Comparison of ENCODE assay signal across 14 mouse cellular contexts in genomic region chr16:90522575-90522974, GRCm38 (mm10).
DNase-seq lines count a peak whose midpoint lies in the region; ATAC-seq lines count a peak whose summit lies in the region.
"Had no signal": no experiment of that assay in that cellular context is flagged by ENCODE, and none has a peak within 500 bp of the region (broad histone marks: within the 10 kb centered on the region; RNA-seq: fewer than 3 reads in every experiment).

No protein-coding gene starts in this region.

- H3K27ac ChIP-seq in neural tube, embryonic 15.5 days (replicated peaks), result no peak overlapping the region
- 0 out of 2 replicates have a peak overlapping the region, but pooled peaks have one; percentile 13 for H3K27ac ChIP-seq in forebrain, embryonic 11.5 days (ENCODE audit: low read depth, low read length)
- H3K27ac ChIP-seq in hindbrain, embryonic 15.5 days (replicated peaks), result peak overlapping the region; percentile 40; the same call in 1 of the 2 replicates
- 0 out of 2 replicates have a peak overlapping the region, but pooled peaks have one; percentile 14 for H3K27ac ChIP-seq in neural tube, embryonic 11.5 days (ENCODE audit: low read depth, low read length)
- H3K27ac ChIP-seq: limb, embryonic 15.5 days; stomach, postnatal 0 days had no signal

- H3K36me3 ChIP-seq in neural tube, embryonic 15.5 days, result no peaks in the 10 kb centered on the region
- no peaks in the 10 kb centered on the region for H3K36me3 ChIP-seq in forebrain, embryonic 11.5 days (ENCODE audit: control insufficient read depth, insufficient read depth, low read length)
- no peaks in the 10 kb centered on the region for H3K36me3 ChIP-seq in hindbrain, embryonic 15.5 days
- H3K36me3 ChIP-seq in neural tube, embryonic 11.5 days (ENCODE audit: control insufficient read depth, insufficient read depth, low read length), result no peaks in the 10 kb centered on the region
- H3K36me3 ChIP-seq: limb, embryonic 15.5 days had no signal

- H3K4me1 ChIP-seq in neural tube, embryonic 15.5 days, result peaks cover 30% of the 10 kb centered on the region
- peaks cover 7% of the 10 kb centered on the region for H3K4me1 ChIP-seq in forebrain, embryonic 11.5 days (replicated peaks; ENCODE audit: control insufficient read depth, insufficient read depth, low read length)
- peaks cover 30% of the 10 kb centered on the region for H3K4me1 ChIP-seq in hindbrain, embryonic 15.5 days (replicated peaks)
- H3K4me1 ChIP-seq in neural tube, embryonic 11.5 days (ENCODE audit: control insufficient read depth, insufficient read depth, low read length), result peaks cover 15% of the 10 kb centered on the region; the same call in 1 of the 2 replicates

- whole genome bisulfite sequencing in neural tube, embryonic 15.5 days, result 43% methylated on average over 1 of the region's 1 CpGs
- 42% methylated on average over 1 of the region's 1 CpGs for WGBS in forebrain, embryonic 11.5 days
- 24% methylated on average over 1 of the region's 1 CpGs for WGBS in hindbrain, embryonic 15.5 days
- 47% methylated on average over 1 of the region's 1 CpGs for WGBS in neural tube, embryonic 11.5 days

- H3K9me3 ChIP-seq in neural tube, embryonic 15.5 days (replicated peaks), result no peaks in the 10 kb centered on the region
- no peaks in the 10 kb centered on the region for H3K9me3 ChIP-seq in forebrain, embryonic 11.5 days (ENCODE audit: control insufficient read depth, low read length)
- no peaks in the 10 kb centered on the region for H3K9me3 ChIP-seq in hindbrain, embryonic 15.5 days
- H3K9me3 ChIP-seq in neural tube, embryonic 11.5 days (ENCODE audit: control insufficient read depth, low read length), result no peaks in the 10 kb centered on the region
- H3K9me3 ChIP-seq: limb, embryonic 15.5 days had no signal

- no peaks in the 10 kb centered on the region for H3K27me3 ChIP-seq in neural tube, embryonic 15.5 days (replicated peaks)
- H3K27me3 ChIP-seq in forebrain, embryonic 11.5 days (ENCODE audit: control insufficient read depth, insufficient read depth, low read length), result no peaks in the 10 kb centered on the region
- H3K27me3 ChIP-seq in hindbrain, embryonic 15.5 days, result no peaks in the 10 kb centered on the region
- H3K27me3 ChIP-seq in neural tube, embryonic 11.5 days (ENCODE audit: control insufficient read depth, insufficient read depth, low read length), result no peaks in the 10 kb centered on the region
- H3K27me3 ChIP-seq: limb, embryonic 15.5 days had no signal

- no peak for ATAC-seq in neural tube, embryonic 15.5 days (ENCODE audit: low FRiP score)
- peak; percentile 2; the same call in 1 of the 2 replicates for ATAC-seq in forebrain, embryonic 11.5 days (replicated peaks; ENCODE audit: low FRiP score)
- ATAC-seq in hindbrain, embryonic 15.5 days (ENCODE audit: low FRiP score, low read depth), result no peak
- ATAC-seq in neural tube, embryonic 11.5 days (ENCODE audit: insufficient read depth, low FRiP score, low TSS enrichment), result no peak

- H3K9ac ChIP-seq in neural tube, embryonic 15.5 days (replicated peaks), result no peak overlapping the region
- no peak overlapping the region for H3K9ac ChIP-seq in forebrain, embryonic 11.5 days (ENCODE audit: low read length)
- no peak overlapping the region for H3K9ac ChIP-seq in hindbrain, embryonic 15.5 days
- no peak overlapping the region for H3K9ac ChIP-seq in neural tube, embryonic 11.5 days (ENCODE audit: low read length)
- H3K9ac ChIP-seq: limb, embryonic 15.5 days had no signal

- peak; percentile 37 for DNase-seq in neural tube, embryonic 10.5 days (ENCODE audit: extremely low spot score, low spot score)
- DNase-seq in forebrain, embryonic 11.5 days (ENCODE audit: low spot score), result no peak
- peak; percentile 33 for DNase-seq in neural tube, embryonic 11.5 days (ENCODE audit: low spot score)
- no peak for DNase-seq in lung, postnatal 4 days
- DNase-seq in frontal cortex, postnatal 10 days (ENCODE audit: low spot score in 2 of 2), result no peak
- DNase-seq: adrenal gland, postnatal 36 days; heart, postnatal 4 days; kidney, postnatal 25 days; lung, adult 2 months had no signal

- H3K4me3 ChIP-seq in neural tube, embryonic 15.5 days (replicated peaks), result no peak overlapping the region
- H3K4me3 ChIP-seq in forebrain, embryonic 11.5 days (ENCODE audit: low read depth, low read length), result no peak overlapping the region
- no peak overlapping the region for H3K4me3 ChIP-seq in hindbrain, embryonic 15.5 days
- H3K4me3 ChIP-seq in neural tube, embryonic 11.5 days (ENCODE audit: low read depth, low read length), result no peak overlapping the region
- H3K4me3 ChIP-seq: erythroblast, embryonic 14.5 days; limb, embryonic 15.5 days had no signal

- no peak overlapping the region for H3K4me2 ChIP-seq in neural tube, embryonic 15.5 days
- H3K4me2 ChIP-seq in forebrain, embryonic 11.5 days (ENCODE audit: low read depth, low read length, severe bottlenecking), result no peak overlapping the region
- no peak overlapping the region for H3K4me2 ChIP-seq in hindbrain, embryonic 15.5 days
- no peak overlapping the region for H3K4me2 ChIP-seq in neural tube, embryonic 11.5 days (ENCODE audit: low read depth)
- H3K4me2 ChIP-seq: limb, embryonic 15.5 days had no signal

Comparison
In these comparisons a context has a peak if more than half of its experiments do, and no peak if none do; other contexts are left out.
1. DNase-seq: peak in neural tube, embryonic 10.5 days (single experiment) and neural tube, embryonic 11.5 days (single experiment); none in forebrain, embryonic 11.5 days (single experiment), lung, postnatal 4 days (0 of 2) and frontal cortex, postnatal 10 days (0 of 2).